Mouse (Mus musculus) midbrain, embryonic 11.5 days (tissue): ENCODE data around the gene Rptor. TPM values are rescaled to one million over a fixed set of nuclear protein-coding genes. Genes with fewer than 3 reads are reported as not detected.

Experiments used
- ATAC-seq: fragments of 200-750 bp; cut with Nextera tagmentation; 2 replicates; pipeline ENCODE4 v1.8.0; 2017; ENCODE audit warnings: moderate TSS enrichment, moderate library complexity; ENCODE audit not compliant: low FRiP score
- DNase-seq: peaks from one replicate; pipeline ENCODE4 v3.0.0; 2015; ENCODE audit warnings: low spot score; ENCODE audit errors: missing footprints
- H3K27ac ChIP-seq: fragments of 300-500 bp; sonication (generic); 2 replicates; pipeline ENCODE4 v1.5.1; 2014; ENCODE audit warnings: low read depth, low read length
- H3K27me3 ChIP-seq: fragments of 300-500 bp; sonication (generic); 2 replicates; pipeline ENCODE4 v1.6.1; 2014; ENCODE audit warnings: mild to moderate bottlenecking, low read length, moderate library complexity, mixed read lengths; ENCODE audit not compliant: control insufficient read depth, insufficient read depth
- H3K36me3 ChIP-seq: fragments of 300-500 bp; sonication (generic); 2 replicates; pipeline ENCODE4 v1.6.1; 2014; ENCODE audit warnings: mild to moderate bottlenecking, low read length, moderate library complexity, mixed read lengths; ENCODE audit not compliant: control insufficient read depth, insufficient read depth
- H3K4me1 ChIP-seq: fragments of 300-500 bp; sonication (generic); 2 replicates; pipeline ENCODE4 v1.6.1; 2014; ENCODE audit warnings: low read length; ENCODE audit not compliant: control insufficient read depth, insufficient read depth
- H3K4me2 ChIP-seq: fragments of 300-500 bp; sonication (generic); 2 replicates; pipeline ENCODE4 v1.6.1; 2014; ENCODE audit warnings: mild to moderate bottlenecking, moderate library complexity
- H3K4me3 ChIP-seq: fragments of 300-500 bp; sonication (generic); 2 replicates; pipeline ENCODE4 v1.5.1; 2014; ENCODE audit warnings: low read depth, low read length
- H3K9ac ChIP-seq: fragments of 300-500 bp; sonication (generic); 2 replicates; pipeline ENCODE4 v1.6.1; 2014; ENCODE audit warnings: low read length
- H3K9me3 ChIP-seq: fragments of 300-500 bp; sonication (generic); 2 replicates; pipeline ENCODE4 v1.6.1; 2016; ENCODE audit warnings: low read length; ENCODE audit not compliant: control insufficient read depth
- WGBS: fragments of 180-500 bp; shearing (Covaris S2); extraction: QIAGEN DNeasy Blood & Tissue Kit; methylation state at CpG from one replicate; pipeline ENCODE4 v1.1.7; 2014; 5-methylcytosine and 5-hydroxymethylcytosine counted together
- polyA plus RNA-seq: library from polyadenylated mRNA; unstranded; fragments of >200 nt; fragmentation: Nextera tagmentation; extraction: Ambion mirVana; gene quantifications from 2 replicates; pipeline ENCODE4 v1.2.1, GENCODE M21; 2014

Rptor gene
- polyA plus RNA-seq, 1 experiment from 2014 or later, result 11.1 TPM

DNA sequence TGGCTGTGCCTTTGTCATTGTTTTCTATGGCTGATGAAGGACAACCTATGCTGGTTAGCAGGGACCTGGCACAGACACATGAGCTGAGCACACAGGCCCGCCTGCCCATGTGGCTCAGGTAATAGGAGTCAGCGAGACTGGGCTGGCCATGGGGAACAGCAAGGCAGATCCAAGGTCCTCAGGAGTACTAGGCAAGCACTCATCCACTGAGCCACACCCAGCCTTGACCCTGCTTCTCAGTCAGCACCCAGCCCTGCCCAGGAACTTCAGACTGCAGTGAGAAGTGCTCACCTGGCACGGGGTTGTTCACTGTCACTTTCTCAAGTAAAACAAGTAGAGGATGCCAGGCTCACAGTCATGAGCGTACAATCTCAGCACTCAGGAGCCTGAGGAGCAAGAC, 270.9 kb downstream of the Rptor start:
- ATAC-seq, result no peak
- Histone ChIP-seq H3K27me3 (no peaks in the 10 kb centered on the region), H3K9ac (no peak overlapping the region), H3K9me3 (no peaks in the 10 kb centered on the region), H3K27ac (no peak overlapping the region), H3K4me2 (no peak overlapping the region), H3K36me3 (no peaks in the 10 kb centered on the region; the same call in none of the 2 replicates), H3K4me3 (no peak overlapping the region), H3K4me1 (no peaks in the 10 kb centered on the region)
- DNase-seq, result no peak
- WGBS, result 90% methylated on average over 4 of the region's 4 CpGs

DNA sequence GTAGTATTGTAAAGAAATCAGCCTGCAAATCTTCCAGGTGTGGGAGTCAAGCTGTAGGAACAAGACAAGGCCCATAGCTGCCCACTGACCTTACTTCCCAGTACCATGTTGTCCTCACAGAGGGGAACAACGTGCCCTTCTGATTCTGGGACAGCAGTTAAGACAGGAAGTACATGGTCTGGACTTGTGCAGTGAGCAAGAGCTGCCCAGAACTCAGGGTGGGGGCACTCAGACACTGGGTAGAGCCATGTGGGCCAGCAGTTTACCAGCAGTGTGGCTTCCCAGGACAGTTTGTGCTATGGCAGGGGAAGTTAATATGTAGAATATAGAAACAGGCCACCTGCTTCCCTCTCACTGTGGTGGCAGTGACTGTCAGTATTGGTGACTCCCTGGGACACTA, 272.1 kb downstream of the Rptor start:
- H3K9ac ChIP-seq, result no peak overlapping the region
- H3K9me3 ChIP-seq, result no peaks in the 10 kb centered on the region
- H3K27me3 ChIP-seq, result no peaks in the 10 kb centered on the region
- no peak for ATAC-seq
- no peak overlapping the region for H3K4me3 ChIP-seq
- H3K36me3 ChIP-seq, result no peaks in the 10 kb centered on the region; the same call in none of the 2 replicates
- no peak overlapping the region for H3K27ac ChIP-seq
- no peaks in the 10 kb centered on the region for H3K4me1 ChIP-seq
- no peak overlapping the region for H3K4me2 ChIP-seq
- DNase-seq, result no peak
- 75% methylated on average over 1 of the region's 1 CpGs for WGBS

DNA sequence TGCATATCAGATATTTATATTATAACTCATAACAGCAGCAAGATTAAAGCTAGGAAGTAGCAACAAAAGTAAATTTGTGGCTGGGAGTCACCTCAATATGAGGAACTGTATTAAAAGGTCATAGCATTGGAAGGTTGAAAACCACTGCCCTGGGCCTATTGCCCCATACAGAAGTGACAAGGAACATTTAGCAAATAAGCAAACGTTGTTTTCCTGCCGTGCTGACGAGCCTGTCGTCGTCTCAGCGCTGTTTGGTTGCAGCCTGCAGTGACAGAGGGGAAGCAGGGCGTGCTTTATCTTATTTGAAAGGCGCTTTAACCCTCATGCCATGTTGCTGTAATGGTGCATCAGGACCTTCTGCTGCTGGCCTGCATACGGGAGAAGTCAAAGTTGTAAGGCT, 273.0 kb downstream of the Rptor start:
- H3K4me2 ChIP-seq, result no peak overlapping the region
- H3K4me1 ChIP-seq, result no peaks in the 10 kb centered on the region
- no peaks in the 10 kb centered on the region for H3K9me3 ChIP-seq
- no peak for DNase-seq
- ATAC-seq, result no peak
- no peaks in the 10 kb centered on the region for H3K27me3 ChIP-seq
- 89% methylated on average over 9 of the region's 9 CpGs for WGBS
- no peak overlapping the region for H3K9ac ChIP-seq
- no peak overlapping the region for H3K27ac ChIP-seq
- no peaks in the 10 kb centered on the region; the same call in none of the 2 replicates for H3K36me3 ChIP-seq
- H3K4me3 ChIP-seq, result no peak overlapping the region

DNA sequence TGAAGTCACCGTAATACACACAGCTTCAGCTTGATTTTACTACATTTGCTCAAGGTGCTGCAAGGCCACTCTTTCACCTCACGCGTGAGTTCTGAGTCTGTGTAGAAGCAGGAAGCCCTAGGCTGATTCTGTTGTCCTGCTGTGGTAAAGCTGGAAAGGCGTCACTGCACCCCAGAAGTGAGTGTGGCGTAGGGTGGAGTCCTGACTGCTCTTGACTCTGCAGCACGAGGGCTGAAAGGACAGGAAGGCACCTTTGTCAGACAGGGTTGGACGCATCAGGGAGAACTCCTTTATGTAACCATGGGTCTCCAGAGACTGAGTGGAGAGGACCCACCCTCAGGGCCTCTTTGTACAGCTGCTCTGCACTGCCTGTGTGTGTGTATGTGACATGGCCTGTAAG, 274.4 kb downstream of the Rptor start:
- Histone ChIP-seq H3K4me3 (no peak overlapping the region), H3K27ac (no peak overlapping the region), H3K4me1 (no peaks in the 10 kb centered on the region), H3K36me3 (no peaks in the 10 kb centered on the region; the same call in none of the 2 replicates), H3K4me2 (no peak overlapping the region), H3K9ac (no peak overlapping the region), H3K27me3 (no peaks in the 10 kb centered on the region), H3K9me3 (no peaks in the 10 kb centered on the region)
- ATAC-seq, result no peak
- 90% methylated on average over 7 of the region's 7 CpGs for WGBS
- no peak for DNase-seq

DNA sequence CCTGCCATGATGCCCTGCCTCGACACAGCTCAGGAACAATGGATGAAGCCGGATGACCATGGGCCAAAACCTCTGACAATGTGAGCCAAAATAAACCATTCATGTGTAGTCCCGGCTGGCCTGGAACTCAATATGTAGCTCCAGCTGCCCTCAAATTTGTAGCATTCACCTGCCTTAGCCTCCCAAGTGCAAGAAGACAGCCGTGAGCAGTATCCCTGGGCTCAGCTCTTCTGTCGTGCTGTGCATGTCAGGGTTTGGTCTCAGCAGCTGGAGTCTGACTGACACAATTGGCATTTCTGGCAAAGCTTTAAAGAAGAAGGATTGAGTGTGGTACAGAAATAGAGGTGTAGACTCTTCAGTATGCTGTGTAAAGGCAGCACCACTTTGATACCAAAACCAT, 276.9 kb downstream of the Rptor start:
- Histone ChIP-seq H3K9me3 (no peaks in the 10 kb centered on the region), H3K36me3 (no peaks in the 10 kb centered on the region; the same call in 1 of the 2 replicates)
- 92% methylated on average over 5 of the region's 5 CpGs for WGBS

DNA sequence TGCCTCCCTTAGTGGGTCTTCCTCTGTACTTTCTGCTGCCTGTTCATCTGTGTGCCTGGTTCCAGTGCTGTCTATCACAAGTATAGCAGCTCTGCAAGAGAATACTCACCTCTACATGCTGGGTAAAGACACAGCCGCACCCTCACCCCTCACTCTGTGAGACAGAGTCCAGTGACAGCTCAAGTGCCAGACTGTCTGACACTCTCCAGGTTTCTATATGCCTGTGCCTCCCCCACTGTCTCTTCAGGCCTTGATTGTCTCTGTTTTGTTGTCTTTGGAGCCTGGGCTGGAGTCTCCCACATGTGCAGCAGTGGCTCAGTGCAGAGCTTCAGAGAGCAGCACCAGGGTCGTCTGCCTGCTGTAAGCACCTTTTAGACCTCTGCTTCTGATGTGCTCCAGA, 280.9 kb downstream of the Rptor start:
- 92% methylated on average over 2 of the region's 2 CpGs for WGBS
- no peaks in the 10 kb centered on the region for H3K9me3 ChIP-seq
- ATAC-seq (no peak), DNase-seq (no peak)
- no peak overlapping the region for H3K27ac ChIP-seq
- H3K9ac ChIP-seq, result no peak overlapping the region
- H3K36me3 ChIP-seq, result no peaks in the 10 kb centered on the region; the same call in 1 of the 2 replicates
- H3K27me3 ChIP-seq, result no peaks in the 10 kb centered on the region
- H3K4me2 ChIP-seq, result no peak overlapping the region
- H3K4me3 ChIP-seq, result no peak overlapping the region
- H3K4me1 ChIP-seq, result no peaks in the 10 kb centered on the region

More for the DNA sequence above, 276.9 kb downstream of the Rptor start:
- ATAC-seq (no peak), DNase-seq (no peak)
- no peak overlapping the region for H3K4me3 ChIP-seq
- H3K4me2 ChIP-seq, result no peak overlapping the region
- no peaks in the 10 kb centered on the region for H3K4me1 ChIP-seq
- H3K9ac ChIP-seq, result no peak overlapping the region
- H3K27me3 ChIP-seq, result no peaks in the 10 kb centered on the region
- no peak overlapping the region for H3K27ac ChIP-seq

DNA sequence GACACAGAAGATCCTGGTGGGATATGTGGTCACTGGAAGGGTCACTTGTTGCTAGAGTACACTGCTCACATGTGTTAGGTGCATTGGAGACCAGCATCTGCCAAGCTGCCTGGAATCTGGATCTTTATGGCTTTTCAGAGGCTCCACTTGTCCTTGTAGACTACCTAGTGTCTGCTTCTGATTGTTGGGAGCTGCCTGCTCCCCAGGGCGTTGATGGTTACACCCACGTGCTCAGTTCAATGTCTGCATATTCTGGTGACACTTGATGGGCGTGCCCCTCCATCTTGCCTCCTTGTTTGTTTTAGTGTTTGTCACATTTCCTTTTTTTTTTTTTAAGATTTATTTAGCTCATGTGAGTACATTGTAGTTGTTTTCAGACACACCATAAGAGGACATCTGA, 287.3 kb downstream of the Rptor start:
- Histone ChIP-seq H3K4me3 (no peak overlapping the region), H3K27ac (no peak overlapping the region), H3K27me3 (no peaks in the 10 kb centered on the region), H3K36me3 (peaks cover 3% of the 10 kb centered on the region; the same call in 1 of the 2 replicates), H3K9me3 (no peaks in the 10 kb centered on the region), H3K9ac (no peak overlapping the region), H3K4me2 (no peak overlapping the region; the same call in 1 of the 2 replicates), H3K4me1 (no peaks in the 10 kb centered on the region)
- 90% methylated on average over 3 of the region's 3 CpGs for WGBS
- DNase-seq (no peak), ATAC-seq (no peak)

DNA sequence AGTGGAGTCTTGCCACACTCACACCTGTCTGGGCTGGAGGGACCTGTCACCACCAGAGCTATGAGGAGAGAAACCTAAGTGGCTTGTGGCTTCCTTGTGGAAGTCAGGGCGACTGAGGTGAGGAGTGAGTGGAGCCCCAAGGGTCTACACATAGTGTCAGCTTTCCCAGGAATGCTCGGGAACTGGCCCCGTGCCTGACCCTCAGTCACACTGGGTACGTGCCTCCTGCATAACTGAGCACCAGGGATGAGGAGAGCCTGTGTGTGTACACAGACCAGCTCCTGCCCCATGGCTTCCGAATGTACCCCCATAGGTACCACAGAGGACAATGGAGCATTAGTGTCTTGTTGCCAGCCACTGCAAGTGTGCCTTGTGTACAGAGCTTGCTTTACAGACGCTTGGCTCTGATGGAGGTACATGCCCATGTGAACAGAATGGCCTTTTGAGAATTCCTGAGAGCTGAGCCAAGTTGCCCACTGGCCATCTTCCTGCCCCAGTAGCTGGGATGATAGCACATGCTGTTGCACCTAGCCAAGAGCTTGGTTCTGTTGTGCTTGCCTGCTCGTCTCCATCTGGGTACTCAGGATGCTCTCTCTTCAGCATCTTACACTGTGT, 289.0 kb downstream of the Rptor start:
- ATAC-seq, result no peak
- no peaks in the 10 kb centered on the region for H3K9me3 ChIP-seq
- peak; percentile 17 for DNase-seq
- no peak overlapping the region for H3K4me3 ChIP-seq
- no peak overlapping the region for H3K9ac ChIP-seq
- H3K27ac ChIP-seq, result no peak overlapping the region
- 91% methylated on average over 7 of the region's 7 CpGs for WGBS
- H3K27me3 ChIP-seq, result no peaks in the 10 kb centered on the region
- no peaks in the 10 kb centered on the region for H3K4me1 ChIP-seq
- no peak overlapping the region for H3K4me2 ChIP-seq
- peaks cover 3% of the 10 kb centered on the region; the same call in 1 of the 2 replicates for H3K36me3 ChIP-seq

DNA sequence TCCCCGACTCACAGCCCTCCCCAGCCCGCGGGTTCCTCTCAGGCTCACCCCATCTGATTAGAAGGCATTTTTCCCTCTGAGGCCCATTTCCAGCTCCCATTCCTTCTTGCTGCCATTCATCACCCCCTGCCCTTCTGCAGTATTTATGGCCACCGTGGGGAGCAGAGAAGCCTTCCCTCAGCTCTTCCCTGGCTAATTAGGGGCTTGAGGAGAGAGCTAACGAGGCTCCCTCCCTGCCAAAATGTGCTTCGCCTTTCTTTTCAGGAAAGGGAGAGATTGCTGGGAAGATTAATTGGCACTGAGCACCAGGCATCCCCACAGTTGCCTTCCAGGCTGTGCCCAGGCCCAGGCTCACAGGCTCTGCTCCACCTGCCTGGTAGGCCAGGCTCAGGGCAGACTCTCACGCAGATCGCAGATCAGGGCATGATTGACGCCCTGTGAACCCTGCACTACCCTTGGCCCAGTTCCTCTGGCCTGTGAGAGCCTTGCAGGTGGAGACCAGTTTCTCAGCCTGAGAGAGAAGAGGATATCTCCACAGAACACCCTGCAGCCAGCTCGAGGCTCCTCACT, 291.0 kb downstream of the Rptor start:
- DNase-seq (peak; percentile 45), ATAC-seq (no peak)
- Histone ChIP-seq H3K4me1 (no peaks in the 10 kb centered on the region), H3K9ac (no peak overlapping the region), H3K4me3 (no peak overlapping the region), H3K4me2 (no peak overlapping the region), H3K27me3 (no peaks in the 10 kb centered on the region), H3K36me3 (peaks cover 8% of the 10 kb centered on the region), H3K27ac (no peak overlapping the region), H3K9me3 (no peaks in the 10 kb centered on the region)
- 83% methylated on average over 10 of the region's 10 CpGs for WGBS
